ENCODE assay signal across 8 mouse cellular contexts in the genomic region with DNA sequence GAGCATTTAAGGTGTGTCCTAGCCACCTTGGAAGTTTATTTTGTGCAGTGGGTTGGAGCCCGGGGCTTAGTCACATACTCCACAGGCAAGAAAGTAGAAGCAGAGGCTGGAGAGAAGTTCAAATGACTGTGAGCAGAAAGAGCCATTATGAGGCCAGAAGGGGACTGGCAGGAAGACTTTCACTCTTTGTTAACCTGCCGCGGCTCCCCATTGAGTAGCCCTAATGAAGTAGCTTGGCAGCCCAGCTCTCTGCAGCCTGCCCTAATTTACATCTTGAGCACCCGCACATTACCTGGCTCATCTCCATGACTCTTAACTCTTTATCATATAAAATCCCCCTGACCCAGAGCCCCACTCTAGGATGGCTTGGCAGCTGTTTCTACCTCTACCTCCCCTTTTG. TPM values are rescaled to one million over a fixed set of nuclear protein-coding genes. Genes with fewer than 3 reads are reported as not detected.
A peak's percentile ranks its signal among the peaks of the same experiment; 100 is the strongest.
DNase-seq lines count a peak whose midpoint lies in the region; ATAC-seq and TF ChIP-seq lines count a peak whose summit lies in the region.

No protein-coding gene starts in this region.

- no peaks in the 10 kb centered on the region for H3K27me3 ChIP-seq in kidney, postnatal 0 days (ENCODE audit: insufficient read depth, low read length)
- peaks cover 16% of the 10 kb centered on the region for H3K27me3 ChIP-seq in embryonic facial prominence, embryonic 10.5 days (replicated peaks; ENCODE audit: low read depth, poor library complexity, severe bottlenecking)
- H3K27me3 ChIP-seq in hindbrain, embryonic 16.5 days (replicated peaks; ENCODE audit: control insufficient read depth, insufficient read depth, low read length), result no peaks in the 10 kb centered on the region
- no peaks in the 10 kb centered on the region; the same call in 1 of the 2 replicates for H3K27me3 ChIP-seq in neural tube, embryonic 14.5 days (ENCODE audit: control insufficient read depth, insufficient read depth, low read length)

- WGBS in kidney, postnatal 0 days, result 21% methylated on average over 4 of the region's 4 CpGs
- WGBS in embryonic facial prominence, embryonic 10.5 days, result 12% methylated on average over 4 of the region's 4 CpGs
- WGBS in hindbrain, embryonic 16.5 days, result 4% methylated on average over 4 of the region's 4 CpGs
- WGBS in neural tube, embryonic 14.5 days, result 6% methylated on average over 4 of the region's 4 CpGs

- no peak overlapping the region for H3K4me3 ChIP-seq in kidney, postnatal 0 days (replicated peaks; ENCODE audit: low read depth, low read length)
- peak overlapping the region; percentile 100 for H3K4me3 ChIP-seq in embryonic facial prominence, embryonic 10.5 days
- H3K4me3 ChIP-seq in hindbrain, embryonic 16.5 days (ENCODE audit: low read length), result peak overlapping the region; percentile 92
- H3K4me3 ChIP-seq in neural tube, embryonic 14.5 days (ENCODE audit: low read depth, low read length), result peak overlapping the region; percentile 100
- no peak overlapping the region for H3K4me3 ChIP-seq in gastrocnemius, adult 2 months

- H3K9ac ChIP-seq in kidney, postnatal 0 days (ENCODE audit: low read depth, low read length), result 0 out of 2 replicates have a peak overlapping the region, but pooled peaks have one; percentile 14
- H3K9ac ChIP-seq in hindbrain, embryonic 16.5 days (ENCODE audit: low read depth, low read length), result peak overlapping the region; percentile 100
- peak overlapping the region; percentile 100 for H3K9ac ChIP-seq in neural tube, embryonic 14.5 days (replicated peaks; ENCODE audit: low read depth, low read length)

- no peak overlapping the region for H3K27ac ChIP-seq in kidney, postnatal 0 days
- peak overlapping the region; percentile 99 for H3K27ac ChIP-seq in embryonic facial prominence, embryonic 10.5 days (replicated peaks)
- peak overlapping the region; percentile 97; the same call in 1 of the 2 replicates for H3K27ac ChIP-seq in hindbrain, embryonic 16.5 days (ENCODE audit: low read depth, low read length)
- peak overlapping the region; percentile 97; the same call in 1 of the 2 replicates for H3K27ac ChIP-seq in neural tube, embryonic 14.5 days (ENCODE audit: low read depth, low read length)
- H3K27ac ChIP-seq in gastrocnemius, adult 2 months, result no peak overlapping the region; the same call in 1 of the 2 replicates

- no peaks in the 10 kb centered on the region for H3K36me3 ChIP-seq in kidney, postnatal 0 days (ENCODE audit: insufficient read depth, low read length)
- H3K36me3 ChIP-seq in embryonic facial prominence, embryonic 10.5 days (replicated peaks), result peaks cover 56% of the 10 kb centered on the region
- H3K36me3 ChIP-seq in hindbrain, embryonic 16.5 days (ENCODE audit: control insufficient read depth, insufficient read depth, low read length), result no peaks in the 10 kb centered on the region
- H3K36me3 ChIP-seq in neural tube, embryonic 14.5 days (ENCODE audit: control insufficient read depth, insufficient read depth, low read length), result 0 out of 2 replicates have a peak, but pooled peaks cover 12% of the 10 kb centered on the region

- H3K4me1 ChIP-seq in kidney, postnatal 0 days (replicated peaks; ENCODE audit: insufficient read depth, low read length), result peaks cover 20% of the 10 kb centered on the region; the same call in 1 of the 2 replicates
- H3K4me1 ChIP-seq in embryonic facial prominence, embryonic 10.5 days, result peaks cover 72% of the 10 kb centered on the region
- H3K4me1 ChIP-seq in hindbrain, embryonic 16.5 days (ENCODE audit: control insufficient read depth, insufficient read depth, low read depth, low read length), result peaks cover 58% of the 10 kb centered on the region
- peaks cover 53% of the 10 kb centered on the region for H3K4me1 ChIP-seq in neural tube, embryonic 14.5 days (ENCODE audit: control insufficient read depth, insufficient read depth, low read length)

- DNase-seq in kidney, postnatal 0 days (ENCODE audit: low spot score), result no peak
- DNase-seq in kidney, adult 8-10 months, result no peak
- no peak for DNase-seq in embryonic facial prominence, embryonic 10.5 days (ENCODE audit: low spot score)
- DNase-seq in gastrocnemius, adult 2 months, result no peak
- DNase-seq in adrenal gland, adult 2 months, result no peak

- no peak for TF ChIP-seq CTCF in kidney, postnatal 0 days (IDR thresholded peaks at IDR 0.05; ENCODE audit: low read depth)
- TF ChIP-seq CTCF in gastrocnemius, adult 2 months (IDR thresholded peaks at IDR 0.05), result no peak

- H3K4me2 ChIP-seq in kidney, postnatal 0 days (ENCODE audit: low read length), result peak overlapping the region; percentile 100
- H3K4me2 ChIP-seq in hindbrain, embryonic 16.5 days (ENCODE audit: low read length), result peak overlapping the region; percentile 89
- peak overlapping the region; percentile 99 for H3K4me2 ChIP-seq in neural tube, embryonic 14.5 days (ENCODE audit: low read depth, low read length)

- intact Hi-C loops in gastrocnemius, adult 2 months (cut with DNase I), result no loop called here

- ATAC-seq in kidney, postnatal 0 days (replicated peaks; ENCODE audit: low FRiP score, low read depth), result no peak
- ATAC-seq in hindbrain, embryonic 16.5 days, result no peak
- ATAC-seq in neural tube, embryonic 14.5 days (ENCODE audit: low read depth), result no peak
- no peak for ATAC-seq in granulocyte monocyte progenitor cell, adult 5-6 weeks (replicated peaks; ENCODE audit: poor library complexity, severe bottlenecking)

- H3K9me3 ChIP-seq in kidney, postnatal 0 days (replicated peaks; ENCODE audit: low read length), result no peaks in the 10 kb centered on the region
- H3K9me3 ChIP-seq in embryonic facial prominence, embryonic 10.5 days, result no peaks in the 10 kb centered on the region
- no peaks in the 10 kb centered on the region for H3K9me3 ChIP-seq in hindbrain, embryonic 16.5 days (ENCODE audit: control insufficient read depth, low read length)
- H3K9me3 ChIP-seq in neural tube, embryonic 14.5 days (ENCODE audit: control insufficient read depth, low read length), result no peaks in the 10 kb centered on the region

RNA-seq across cellular contexts. Expression of a gene that starts 2.2 kb away (rescaled TPM):
- 17.7 and 19.7 TPM in 2 replicates for polyA plus RNA-seq in kidney, postnatal 0 days (2015; fragmentation: Nextera tagmentation; extraction: Ambion mirVana)
- polyA plus RNA-seq in embryonic facial prominence, embryonic 10.5 days (2016; fragmentation: Nextera tagmentation; extraction: Ambion mirVana), result 91.0 and 102 TPM in 2 replicates
- 159 and 208 TPM in 2 replicates for polyA plus RNA-seq in hindbrain, embryonic 16.5 days (2015; fragmentation: Nextera tagmentation; extraction: Ambion mirVana)
- 232 and 271 TPM in 2 replicates for polyA plus RNA-seq in neural tube, embryonic 14.5 days (2014; fragmentation: Nextera tagmentation; extraction: Ambion mirVana)
- total RNA-seq in gastrocnemius, adult 2 months (2021), result 10 to 100 TPM; 13.6 to 21.9 TPM
- total RNA-seq in adrenal gland, adult 2 months (2021), result 10 to 100 TPM; 32.4 to 91.1 TPM
- polyA plus RNA-seq in adrenal gland, adult 2 months (2012; rRNA removed), result 112 and 178 TPM in 2 replicates
- total RNA-seq in granulocyte monocyte progenitor cell, adult 5-6 weeks (2014; fragmentation: Nextera tagmentation), result 1.2 and 1.3 TPM in 2 replicates
- 0.69 and 1.2 TPM in 2 replicates for total RNA-seq in granulocyte monocyte progenitor cell, adult 5-6 weeks (2017)

Comparison
In these comparisons a context has a peak if more than half of its experiments do, and no peak if none do; other contexts are left out.
1. H3K27ac ChIP-seq: peak in embryonic facial prominence, embryonic 10.5 days (single experiment), hindbrain, embryonic 16.5 days (single experiment) and neural tube, embryonic 14.5 days (single experiment); none in kidney, postnatal 0 days (single experiment) and gastrocnemius, adult 2 months (single experiment).
2. H3K4me3 ChIP-seq: peak in embryonic facial prominence, embryonic 10.5 days (single experiment), hindbrain, embryonic 16.5 days (single experiment) and neural tube, embryonic 14.5 days (single experiment); none in kidney, postnatal 0 days (single experiment) and gastrocnemius, adult 2 months (single experiment).
3. H3K9ac ChIP-seq: peak in every context shown above with its lines; median percentile 100 in hindbrain, embryonic 16.5 days; 100 in neural tube, embryonic 14.5 days; 14 in kidney, postnatal 0 days.
4. Peak in every context shown above with its lines, with median percentiles within 50 percentile points of each other: H3K4me2 ChIP-seq.